Mouse (Mus musculus): ENCODE data around the gene Eef2.
A peak's percentile ranks its signal among the peaks of the same experiment; 100 is the strongest.
"Not testable (repeated sequence)": the region's sequence is repeated elsewhere in the genome, so short reads cannot be mapped to it uniquely, and the experiment has no call there.

The Eef2 gene

DNA sequence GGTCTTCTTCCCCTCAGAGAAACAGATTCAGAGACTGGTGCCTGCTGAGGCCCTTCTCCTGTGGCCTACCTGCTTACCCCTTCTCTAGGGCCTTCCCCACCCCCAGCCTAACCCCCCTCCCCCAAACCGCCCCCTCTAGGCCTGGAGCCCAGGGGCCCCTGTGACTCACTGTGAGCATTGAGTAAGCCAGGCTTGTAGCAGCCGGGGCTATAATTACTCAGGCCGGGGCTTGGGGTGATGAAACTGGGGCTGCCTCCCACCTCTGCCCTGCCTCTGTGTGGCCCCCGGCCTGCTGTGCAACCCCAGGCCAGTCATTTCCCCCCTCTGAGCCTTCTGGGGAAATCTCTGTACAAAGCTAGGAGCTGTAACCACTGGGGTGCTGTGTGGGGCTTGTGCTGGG, 30.1 kb upstream of the Eef2 start:
- no peak for DNase-seq (ENCODE audit: low spot score in 2 of 2)

DNA sequence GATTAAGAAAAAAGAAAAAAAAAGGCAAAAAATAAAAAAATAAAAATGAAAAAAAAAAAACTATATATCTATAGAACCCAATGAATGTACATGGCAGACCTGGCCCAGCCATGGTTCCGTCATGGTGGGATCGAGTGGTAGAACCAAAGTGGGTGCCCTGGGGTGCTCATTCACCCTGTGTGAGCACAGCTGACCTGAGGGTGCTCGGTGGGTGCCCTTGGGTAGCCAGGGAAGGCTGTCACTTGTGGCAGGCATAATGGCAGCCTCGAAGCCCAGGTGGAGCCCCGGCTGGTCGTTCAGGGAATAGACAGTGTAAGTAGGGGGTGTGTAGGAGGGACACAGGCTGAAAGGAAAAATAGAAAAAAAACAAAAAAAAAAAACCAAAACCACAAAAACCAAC, 25.2 kb upstream of the Eef2 start:
- DNase-seq (ENCODE audit: low spot score in 2 of 2): no peak

DNA sequence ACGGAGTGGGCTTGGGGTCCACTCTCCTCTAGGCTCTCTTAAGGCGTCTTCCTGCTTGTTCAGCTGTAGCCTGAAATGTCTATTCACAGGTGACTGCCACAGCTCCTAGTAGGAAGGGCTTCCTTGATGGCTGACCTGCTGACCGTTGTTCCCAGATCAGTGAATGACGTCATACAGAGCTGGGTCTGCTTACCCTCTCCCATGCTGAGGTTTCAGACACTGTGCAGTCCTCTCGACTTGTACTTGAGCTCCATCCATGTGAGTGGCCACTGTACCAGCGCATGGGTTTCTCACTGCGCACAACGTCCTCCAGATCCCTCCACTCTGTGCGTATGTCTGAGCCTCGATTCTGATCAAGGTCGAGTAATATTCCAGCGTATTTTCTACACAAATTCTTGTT, 23.8 kb upstream of the Eef2 start:
- no peak for DNase-seq (ENCODE audit: low spot score in 2 of 2)

DNA sequence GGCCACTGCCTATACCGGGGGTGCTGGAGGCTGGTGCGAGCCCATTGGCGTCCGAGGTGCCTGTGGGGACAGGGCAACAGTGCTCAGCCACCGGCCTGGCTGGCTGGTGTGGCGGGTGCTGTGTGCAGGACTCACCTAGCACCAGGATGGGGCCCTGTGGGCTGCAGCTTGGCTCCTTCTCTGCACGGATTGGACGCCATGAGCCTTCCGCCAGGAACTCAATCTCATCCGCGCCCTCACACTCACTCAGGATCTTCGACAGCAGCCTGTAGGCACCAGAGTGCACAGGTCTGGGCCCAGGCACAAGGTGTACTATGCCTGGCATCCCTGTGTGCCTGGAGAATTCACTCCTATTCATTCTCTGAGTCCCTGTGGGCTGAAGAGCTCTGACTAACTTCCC, 22.1 kb upstream of the Eef2 start:
- DNase-seq (ENCODE audit: low spot score in 2 of 2): no peak

GRCm38 (mm10) chr10:81154736-81155135, 21.7 kb upstream of the Eef2 start:
- no peak for DNase-seq (ENCODE audit: low spot score in 2 of 2)

DNA sequence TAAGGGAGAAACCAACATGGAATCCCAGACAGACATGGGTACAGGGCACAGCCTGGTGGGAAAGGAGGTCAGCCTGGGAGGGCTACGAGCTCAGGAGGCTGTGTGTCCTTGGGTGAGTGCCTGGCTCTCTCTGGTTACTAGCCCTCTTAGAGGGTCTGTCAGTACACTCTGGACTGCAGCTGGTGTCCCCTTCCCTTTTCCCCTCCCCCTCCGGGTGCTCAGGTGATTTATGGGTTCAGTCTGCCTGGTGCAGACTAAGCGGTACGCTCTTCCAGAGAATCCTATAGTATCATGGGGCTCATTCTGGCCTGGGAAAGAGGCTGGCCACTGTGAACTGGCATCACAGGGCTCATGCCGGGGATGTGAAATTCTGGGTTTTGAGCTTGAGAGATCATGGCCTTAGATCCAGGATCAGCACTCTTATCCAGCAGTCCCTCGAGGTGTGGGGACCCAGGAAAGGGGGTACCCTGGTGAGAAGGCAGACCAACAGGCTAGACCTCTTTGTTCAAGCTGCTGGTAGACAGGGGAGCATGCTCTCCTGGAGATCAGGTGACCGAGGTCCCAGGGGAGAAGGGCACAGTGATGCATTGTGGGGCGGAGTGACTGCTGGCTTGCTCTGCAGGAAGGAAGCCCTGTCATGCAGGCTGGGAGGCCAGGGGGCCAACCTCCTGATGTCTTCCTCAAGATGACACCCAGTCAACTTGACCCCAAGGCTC, 14.7 kb upstream of the Eef2 start:
- DNase-seq (ENCODE audit: low spot score in 2 of 2): peak; percentile 58 to 75

- peak in 1 of 2 experiments; percentile 47 for DNase-seq (ENCODE audit: low spot score in 2 of 2)
These were observed 14.1 kb upstream of the Eef2 start for GRCm38 (mm10) chr10:81162318-81162652.

DNA sequence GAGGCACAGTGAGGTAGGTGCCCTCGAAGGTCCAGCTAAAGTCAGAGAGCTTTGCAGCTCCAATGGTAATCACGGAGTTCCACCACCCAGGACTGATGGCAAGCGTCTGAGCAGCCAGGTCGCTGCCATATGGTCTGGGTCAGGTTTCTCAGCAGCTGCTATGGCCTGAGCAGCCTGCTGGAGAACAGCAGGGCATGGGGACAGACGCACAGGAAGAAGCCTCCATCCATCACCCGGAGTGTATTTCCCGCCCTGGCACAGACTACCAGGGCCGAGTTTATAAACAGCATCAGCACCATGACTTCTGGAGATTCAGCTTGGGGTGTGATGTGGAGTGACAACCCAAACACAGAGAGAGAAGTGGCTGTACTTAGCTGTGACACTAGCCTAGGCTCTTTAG, 11.3 kb upstream of the Eef2 start:
- DNase-seq (ENCODE audit: low spot score in 2 of 2): no peak

- DNase-seq (ENCODE audit: low spot score in 2 of 2): peak; percentile 100
These were observed 9.0 kb upstream of the Eef2 start, which contains the start of gene Pias4 for GRCm38 (mm10) chr10:81167200-81168086. Gene Pias4 (minus strand): TSS chr10:81167923.

DNA sequence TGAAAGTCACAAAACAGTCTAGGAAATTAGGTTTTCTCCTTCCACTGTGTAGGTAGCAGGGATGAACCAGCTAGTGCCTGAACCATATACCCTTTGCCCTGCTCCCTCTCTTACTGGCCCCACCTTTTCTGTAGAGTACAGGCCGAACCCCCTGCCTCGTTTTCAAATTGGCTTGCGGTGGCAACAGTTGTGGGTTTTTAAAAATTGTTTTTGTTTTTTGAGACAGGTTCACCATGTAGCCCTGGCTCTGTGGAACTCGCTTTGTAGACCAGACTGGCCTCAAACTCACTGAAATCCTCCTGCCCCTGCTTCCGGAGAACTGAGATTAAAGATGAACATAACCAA, 8.4 kb upstream of the Eef2 start:
- DNase-seq (ENCODE audit: low spot score in 2 of 2): peak in 1 of 2 experiments; percentile 40

DNA sequence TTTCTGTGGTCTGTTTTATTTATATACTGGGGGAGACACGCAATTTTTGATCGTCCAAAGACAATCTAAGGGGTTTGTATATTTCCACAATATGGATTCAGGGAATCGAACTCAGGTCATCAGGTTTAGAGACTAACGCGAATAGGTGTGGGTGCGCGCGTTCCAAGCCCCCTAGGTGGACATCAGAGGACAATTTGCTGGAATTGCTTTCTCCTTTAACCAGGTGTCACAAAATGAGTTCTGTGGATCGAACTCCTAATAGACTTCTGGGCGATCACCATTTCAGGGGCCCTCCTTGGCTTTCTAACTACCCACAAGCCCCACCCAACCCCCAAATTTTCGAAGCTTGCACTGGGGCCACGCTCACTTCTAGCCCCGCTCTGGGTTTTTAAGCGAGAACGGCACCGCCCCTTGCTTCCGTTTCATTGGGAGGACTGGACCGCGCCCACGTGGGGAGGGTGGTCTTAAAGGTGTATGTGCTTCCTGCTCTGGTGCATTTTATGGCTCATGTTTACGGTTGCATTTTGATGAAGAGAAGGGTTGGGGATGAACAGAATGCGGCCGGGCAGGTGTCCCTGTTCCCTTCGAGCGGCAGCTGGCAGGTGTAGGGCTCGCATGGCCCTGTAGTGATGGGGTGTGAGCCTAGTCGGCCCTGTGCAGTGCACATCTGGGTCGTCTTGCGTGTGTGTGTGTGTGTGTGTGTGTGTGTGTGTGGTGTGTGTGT, 7.7 kb upstream of the Eef2 start:
- peak; percentile 76 to 83 for DNase-seq (ENCODE audit: low spot score in 2 of 2)

GRCm38 (mm10) chr10:81169411-81169900, 7.0 kb upstream of the Eef2 start:
- not testable (repeated sequence) for DNase-seq (ENCODE audit: low spot score in 2 of 2)

DNA sequence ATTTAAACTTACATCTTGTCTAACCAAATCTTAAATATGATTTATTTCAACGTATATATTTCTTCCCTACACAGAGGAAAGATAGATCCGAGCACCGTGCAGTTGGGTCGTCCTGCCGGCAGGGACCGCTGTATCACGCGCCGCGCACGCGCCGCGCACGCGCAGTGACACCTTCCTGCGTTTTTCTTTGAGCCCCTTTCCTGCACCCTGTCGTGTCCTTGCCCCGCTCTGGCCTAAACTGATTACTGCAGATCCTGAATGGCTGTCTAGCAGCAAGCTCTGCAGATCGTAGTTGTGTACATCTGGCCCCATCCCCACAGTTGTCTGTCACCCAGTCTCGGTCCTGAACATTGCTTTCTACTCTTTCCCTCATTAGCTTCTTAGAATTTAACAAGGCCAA, 3.3 kb upstream of the Eef2 start:
- DNase-seq (ENCODE audit: low spot score in 2 of 2): peak; percentile 73 to 80

DNA sequence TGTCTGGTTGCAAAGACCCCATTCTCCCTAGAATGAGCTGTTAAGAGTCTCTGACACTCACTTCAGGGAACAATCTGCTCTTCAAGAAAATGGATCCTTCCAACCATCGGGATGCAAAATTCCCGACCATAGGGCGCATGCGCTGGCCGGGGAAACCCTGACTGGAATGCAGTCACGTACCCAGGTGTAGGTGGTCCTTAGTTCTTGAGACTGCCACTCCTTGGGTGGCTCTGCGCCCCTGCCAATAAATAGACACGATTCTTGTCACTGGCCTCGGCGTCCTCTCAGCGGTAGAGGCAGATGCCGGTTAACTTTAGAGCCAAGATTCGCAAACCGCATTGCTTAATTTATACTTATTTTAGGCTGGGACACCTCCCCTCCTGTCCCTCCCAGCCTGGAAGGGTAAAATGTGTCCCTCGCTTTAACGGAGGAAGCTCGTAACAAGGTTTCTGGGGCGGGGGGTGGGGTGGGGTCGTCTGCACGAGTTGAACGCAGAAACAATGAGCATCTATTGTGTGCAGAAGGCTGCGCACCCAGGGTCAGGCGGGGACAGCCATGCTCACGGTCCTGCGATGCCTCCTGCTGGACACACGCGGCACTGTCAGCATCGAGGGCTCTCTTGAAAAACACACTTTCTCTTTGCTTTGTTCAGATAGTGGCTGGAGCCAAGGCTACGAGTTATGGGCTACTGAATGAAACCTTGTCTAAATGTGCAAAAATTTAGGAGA, 1.6 kb upstream of the Eef2 start:
- DNase-seq (ENCODE audit: low spot score in 2 of 2): peak; percentile 86 to 90

- DNase-seq (ENCODE audit: low spot score in 2 of 2): not testable (repeated sequence)
These were observed 1.1 kb upstream of the Eef2 start for GRCm38 (mm10) chr10:81175345-81175701.

DNA sequence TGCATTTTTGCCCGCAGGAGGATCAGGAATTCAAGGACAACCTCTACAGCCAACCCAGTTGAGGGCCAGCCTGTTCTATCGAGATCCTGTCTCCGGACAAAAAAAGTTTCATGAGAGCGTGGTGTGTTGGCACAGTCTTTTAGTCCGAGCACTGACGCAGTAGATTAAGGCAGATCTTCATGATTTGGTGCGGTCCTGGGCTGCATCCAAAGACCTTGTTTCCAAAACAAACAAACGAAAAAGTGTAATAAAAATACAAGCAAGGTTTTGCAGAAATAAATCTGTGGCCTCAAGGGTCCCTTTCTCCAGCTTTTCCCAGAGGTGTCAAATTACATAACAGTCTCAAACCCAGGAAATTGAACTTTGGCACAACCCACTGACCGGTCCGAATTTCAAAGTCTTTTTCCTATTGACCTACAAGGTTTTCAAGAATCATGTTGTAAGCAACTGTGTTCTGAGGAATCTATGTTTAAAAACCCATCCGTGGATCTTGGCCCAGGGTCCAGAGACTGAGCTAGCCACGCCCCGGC, 430 bp upstream of the Eef2 start:
- DNase-seq (ENCODE audit: low spot score in 2 of 2): no peak

GRCm38 (mm10) chr10:81177491-81177925, 1.1 kb downstream of the Eef2 start:
- no peak for DNase-seq (ENCODE audit: low spot score in 2 of 2)

GRCm38 (mm10) chr10:81177958-81178712, 1.7 kb downstream of the Eef2 start:
- peak; percentile 48 to 66 for DNase-seq (ENCODE audit: low spot score in 2 of 2)

DNA sequence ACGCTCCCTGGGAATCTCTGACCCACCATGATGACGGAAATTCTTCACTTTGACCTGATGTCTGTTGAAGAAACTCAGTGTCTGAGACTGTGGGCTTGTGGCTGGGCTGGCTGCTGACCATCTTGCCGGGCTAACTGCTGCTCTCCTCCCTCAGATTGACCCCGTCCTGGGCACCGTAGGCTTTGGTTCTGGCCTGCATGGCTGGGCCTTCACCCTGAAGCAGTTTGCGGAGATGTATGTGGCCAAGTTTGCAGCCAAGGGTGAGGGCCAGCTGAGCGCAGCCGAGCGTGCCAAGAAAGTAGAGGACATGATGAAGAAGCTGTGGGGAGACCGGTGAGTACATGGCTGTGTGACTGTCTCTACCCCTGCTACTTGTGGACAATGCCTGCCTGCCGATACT, 2.5 kb downstream of the Eef2 start:
- DNase-seq (ENCODE audit: low spot score in 2 of 2): no peak

DNA sequence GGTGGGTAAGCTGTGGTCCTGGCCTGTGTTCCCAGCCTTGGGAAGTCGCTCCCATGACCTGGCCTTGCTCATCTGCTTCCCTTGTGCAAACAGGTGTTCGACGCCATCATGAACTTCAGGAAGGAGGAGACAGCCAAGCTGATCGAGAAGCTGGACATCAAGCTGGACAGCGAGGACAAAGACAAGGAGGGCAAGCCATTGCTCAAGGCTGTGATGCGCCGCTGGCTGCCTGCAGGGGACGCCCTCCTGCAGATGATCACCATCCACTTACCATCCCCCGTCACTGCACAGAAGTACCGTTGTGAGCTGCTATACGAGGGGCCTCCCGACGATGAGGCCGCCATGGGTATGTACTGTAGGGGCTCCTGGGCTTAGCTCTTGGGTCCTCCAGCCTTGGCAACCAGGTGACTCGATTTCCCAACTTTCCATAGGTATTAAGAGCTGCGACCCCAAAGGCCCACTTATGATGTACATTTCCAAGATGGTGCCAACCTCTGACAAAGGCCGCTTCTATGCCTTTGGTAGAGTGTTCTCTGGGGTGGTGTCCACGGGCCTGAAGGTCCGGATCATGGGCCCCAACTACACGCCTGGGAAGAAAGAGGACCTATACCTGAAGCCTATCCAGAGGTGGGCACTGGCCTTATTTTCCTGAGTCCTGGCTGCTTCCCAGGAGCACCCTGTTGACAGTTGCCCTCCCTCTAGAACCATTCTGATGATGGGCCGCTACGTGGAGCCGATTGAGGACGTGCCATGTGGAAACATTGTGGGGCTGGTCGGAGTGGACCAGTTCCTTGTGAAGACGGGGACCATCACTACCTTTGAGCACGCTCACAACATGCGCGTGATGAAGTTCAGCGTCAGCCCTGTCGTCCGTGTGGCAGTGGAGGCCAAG, 3.3 kb downstream of the Eef2 start:
- no peak for DNase-seq (ENCODE audit: low spot score in 2 of 2)

Measured in spleen, postnatal 14 days (tissue).